Mouse (Mus musculus) hindbrain, embryonic 14.5 days (tissue): Measurements from ENCODE around the gene Tprkb. TPM values are rescaled to one million over a fixed set of nuclear protein-coding genes. Genes with fewer than 3 reads are reported as not detected.

Source experiments
- polyA plus RNA-seq: library from polyadenylated mRNA; unstranded; fragments of >200 nt; fragmentation: Nextera tagmentation; extraction: Ambion mirVana; gene quantifications from 2 replicates; pipeline ENCODE4 v1.2.1, GENCODE M21; 2014

The Tprkb gene
- polyA plus RNA-seq, 1 experiment from 2014 or later, result 49.2 TPM

Other genes with a start within 250 kb of the Tprkb start
- gene Nat8f7, start 198.7 kb upstream of the Tprkb start, polyA plus RNA-seq, result 0.11 TPM in 1 of 2 replicates, not detected in the other
- gene Nat8f3, start 146.1 kb upstream of the Tprkb start, polyA plus RNA-seq, result 0.24 and 0.47 TPM in 2 replicates
- gene Nat8f6, start 90.9 kb upstream of the Tprkb start, polyA plus RNA-seq, result not detected in 2 replicates
- gene Nat8f5, start 90.9 kb upstream of the Tprkb start, polyA plus RNA-seq, result not detected in 2 replicates
- 0.47 TPM in 1 of 2 replicates, not detected in the other for gene Nat8, start 79.8 kb upstream of the Tprkb start, polyA plus RNA-seq
- not detected in 2 replicates for gene Nat8f2, start 42.7 kb upstream of the Tprkb start, polyA plus RNA-seq
- gene Nat8f4, start 7.0 kb upstream of the Tprkb start, polyA plus RNA-seq, result 6.2 and 6.6 TPM in 2 replicates
- gene Nat8f1, start 3.8 kb downstream of the Tprkb start, polyA plus RNA-seq, result 14.6 and 17.9 TPM in 2 replicates
- gene Dusp11, start 49.8 kb downstream of the Tprkb start, polyA plus RNA-seq, result 52.5 and 56.7 TPM in 2 replicates
- not detected in 2 replicates for gene Figla, start 104.3 kb downstream of the Tprkb start, polyA plus RNA-seq
- 102 and 111 TPM in 2 replicates for gene Add2, start 116.8 kb downstream of the Tprkb start, polyA plus RNA-seq